Mouse (Mus musculus): ENCODE results near the gene Gpr39.

- TF ChIP-seq MAZ (IDR thresholded peaks at IDR 0.05; ENCODE audit: low read depth, low read length), result no peak
- no peak for TF ChIP-seq USF1 (IDR thresholded peaks at IDR 0.05; ENCODE audit: low read depth, low read length)
Observed at GRCm38 (mm10) chr1:125912601-125913600, 236.1 kb downstream of the Gpr39 start, which contains the start of gene Lypd1.

All from MEL (cell line).